Mouse (Mus musculus): ENCODE results near the gene Ccnf.

Ccnf gene

DNA sequence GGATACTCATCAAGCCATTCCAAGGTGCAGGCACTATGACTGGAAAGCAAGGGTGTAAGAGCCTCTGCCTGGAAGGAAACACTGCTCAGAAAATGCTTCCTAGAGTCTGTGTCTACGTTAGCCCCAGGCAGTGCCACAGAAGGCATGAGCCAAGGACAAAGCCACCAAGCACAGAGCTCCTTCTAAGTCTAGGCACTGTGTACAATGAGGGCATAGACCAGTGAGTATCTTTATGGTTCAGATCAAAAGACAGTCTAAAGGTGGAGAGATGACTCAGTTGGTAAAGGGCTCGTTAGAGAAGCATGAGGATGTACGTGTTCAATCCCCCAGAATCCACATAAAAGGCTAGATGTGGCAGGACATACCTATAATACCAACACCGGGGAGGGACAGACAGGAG is 50.2 kb downstream of the Ccnf start:
- DNase-seq (ENCODE audit: low spot score): no peak

- DNase-seq (ENCODE audit: low spot score): no peak
Observed at GRCm38 (mm10) chr17:24199741-24200140, 51.5 kb downstream of the Ccnf start.

- DNase-seq (ENCODE audit: low spot score): no peak
Observed at GRCm38 (mm10) chr17:24199252-24199651, 52.0 kb downstream of the Ccnf start.

- no peak for DNase-seq (ENCODE audit: low spot score)
Observed at GRCm38 (mm10) chr17:24197032-24197824, 54.1 kb downstream of the Ccnf start.

- no peak for DNase-seq (ENCODE audit: low spot score)
Observed at GRCm38 (mm10) chr17:24195349-24195748, 55.9 kb downstream of the Ccnf start.

GRCm38 (mm10) chr17:24193769-24194168 is 57.5 kb downstream of the Ccnf start:
- DNase-seq (ENCODE audit: low spot score): no peak

DNA sequence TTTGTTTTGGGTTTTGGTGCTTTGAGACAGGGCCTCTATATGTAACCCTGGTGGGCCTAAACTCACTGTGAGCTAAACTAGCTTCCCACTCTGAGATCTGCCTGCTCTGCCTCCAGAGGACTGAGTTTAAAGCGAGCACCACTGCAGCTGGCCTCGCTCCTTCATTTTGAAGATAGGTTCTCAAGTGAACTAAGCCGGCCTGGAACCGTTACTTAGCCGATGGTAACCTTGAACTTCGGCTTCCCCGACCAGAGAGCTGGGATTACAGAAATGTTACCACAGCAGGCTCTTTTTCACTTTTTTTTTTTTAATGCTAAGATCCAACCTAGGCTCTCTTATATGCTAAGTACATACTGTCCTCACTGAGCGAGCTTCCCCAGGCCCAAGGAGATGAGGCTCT is 58.0 kb downstream of the Ccnf start:
- DNase-seq (ENCODE audit: low spot score): no peak

DNA sequence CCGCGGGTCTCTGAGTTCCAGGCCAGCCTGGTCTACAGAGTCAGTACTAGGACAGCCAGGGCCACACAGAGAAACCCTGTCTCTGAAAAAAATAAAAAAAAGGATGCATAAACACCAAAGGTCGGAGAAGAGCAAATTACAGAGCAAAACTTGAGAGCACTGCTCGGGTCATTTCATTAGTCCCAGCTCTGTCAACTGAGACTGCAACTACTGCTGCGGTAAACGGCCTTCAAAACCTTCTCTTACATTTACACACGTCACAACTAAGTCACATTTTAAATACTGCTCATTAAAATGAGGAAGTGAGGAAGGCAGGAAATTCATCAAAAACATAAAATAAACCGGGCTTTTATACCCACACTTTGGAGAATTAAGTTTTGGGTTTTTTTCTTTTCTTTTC is 58.4 kb downstream of the Ccnf start:
- DNase-seq (ENCODE audit: low spot score): no peak

DNA sequence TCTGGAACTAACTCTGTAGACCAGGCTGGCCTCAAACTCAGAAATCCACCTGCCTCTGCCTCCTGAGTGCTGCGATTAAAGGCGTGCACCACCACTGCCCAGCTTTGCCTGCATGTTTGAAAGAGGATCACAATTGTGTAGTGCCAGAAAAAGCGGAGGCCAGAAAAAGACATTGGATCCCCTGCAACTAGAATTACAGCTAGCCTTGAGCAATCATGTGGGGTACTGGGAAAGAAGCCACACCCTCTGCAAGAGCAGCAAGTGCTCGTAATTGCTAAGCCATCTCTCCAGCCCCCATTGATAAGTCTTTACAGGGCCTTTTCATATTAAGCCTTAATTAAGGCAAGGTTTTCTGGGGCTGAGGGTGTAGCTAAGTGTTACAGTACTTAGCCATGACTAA is 59.8 kb downstream of the Ccnf start:
- DNase-seq (ENCODE audit: low spot score): no peak

- no peak for DNase-seq (ENCODE audit: low spot score)
Observed at GRCm38 (mm10) chr17:24190934-24191333, 60.4 kb downstream of the Ccnf start.

DNA sequence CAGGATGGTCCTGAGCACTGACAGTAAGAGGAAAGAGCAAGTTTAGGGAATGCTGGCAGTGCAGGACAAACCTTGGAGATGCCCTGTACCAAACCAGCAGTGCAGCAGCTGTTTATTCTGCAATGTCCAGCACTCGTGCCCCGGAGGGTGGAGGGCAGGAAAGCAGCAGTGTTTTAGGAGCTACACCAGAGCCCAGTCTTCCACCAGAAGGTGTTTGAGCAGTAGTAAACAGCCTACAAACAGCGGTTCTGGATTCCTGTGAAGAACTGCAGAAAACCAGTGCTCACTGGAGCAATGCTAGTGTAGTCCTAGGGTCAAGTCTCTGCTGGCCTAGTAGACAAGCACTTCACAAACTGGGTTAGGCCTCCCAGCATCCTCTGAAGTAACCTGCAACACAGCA is 77.0 kb downstream of the Ccnf start:
- no peak for DNase-seq (ENCODE audit: low spot score)

DNA sequence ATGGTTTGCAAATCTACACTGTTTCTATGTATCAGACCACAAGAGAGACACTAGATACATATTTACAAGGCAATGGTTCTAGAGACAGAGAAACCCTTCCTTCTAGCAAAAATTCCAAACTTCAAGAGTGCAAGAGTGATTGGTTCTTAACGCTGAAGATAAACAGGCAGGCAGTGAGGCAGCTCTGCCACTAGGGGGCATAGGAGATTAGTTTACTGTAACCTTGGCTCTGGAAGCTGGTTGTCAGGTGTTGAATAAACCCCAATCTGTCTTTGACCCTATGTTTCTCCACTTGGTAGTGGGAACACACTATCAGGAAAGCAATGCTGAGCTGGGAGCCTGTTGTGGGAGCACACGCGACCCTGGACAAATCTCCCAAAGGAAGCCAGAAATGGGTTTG is 77.9 kb downstream of the Ccnf start:
- peak; percentile 78 for DNase-seq (ENCODE audit: low spot score)

Measured in lung, postnatal 25 days (tissue).